Mouse (Mus musculus): ENCODE results near the gene Zcchc7.

DNA sequence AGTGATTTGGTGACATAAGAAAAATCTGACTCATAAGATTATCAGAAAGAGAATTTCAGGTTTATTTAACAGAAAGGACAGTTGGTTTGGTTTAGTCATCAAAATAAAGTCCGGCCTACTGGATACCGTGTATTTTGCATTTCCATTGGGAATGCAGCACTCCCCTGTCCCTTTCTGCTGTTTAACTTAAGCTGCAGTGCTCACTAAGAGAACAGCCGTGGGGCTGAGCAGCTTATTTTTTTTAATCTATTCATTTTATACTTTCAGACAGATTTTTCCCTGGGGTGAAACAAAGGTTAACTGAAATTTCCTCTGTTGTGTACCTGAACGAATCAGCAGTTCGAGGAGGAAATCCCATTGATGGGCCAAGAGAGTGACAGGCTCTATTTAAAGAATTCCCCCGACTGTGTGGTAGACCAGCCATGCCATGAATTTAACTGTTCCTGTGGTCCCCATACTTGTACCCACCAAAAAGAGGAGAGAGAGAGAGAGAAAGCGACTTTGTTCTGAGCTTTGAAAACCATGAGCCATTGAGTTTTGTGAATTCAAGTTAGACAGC, 124.5 kb downstream of the Zcchc7 start:
- TF ChIP-seq POLR2A (IDR thresholded peaks at IDR 0.05; ENCODE audit: extremely low read depth, insufficient read depth, low read length): no peak
- TF ChIP-seq CTCF (IDR thresholded peaks at IDR 0.05; ENCODE audit: extremely low read depth, insufficient read depth, low read length): no peak
